Mouse (Mus musculus) testis, adult 2 months (tissue): Measurements from ENCODE around the gene Rnase2b. TPM values are rescaled to one million over a fixed set of nuclear protein-coding genes. Genes with fewer than 3 reads are reported as not detected.

Experiments
- H3K27ac ChIP-seq: fragments of 200-500 bp; 2 replicates; pipeline ENCODE4 v1.5.1; 2012; ENCODE audit warnings: low read depth, low read length; ENCODE audit not compliant: control insufficient read depth, insufficient read depth
- H3K27me3 ChIP-seq: fragments of 200-500 bp; 2 replicates; pipeline ENCODE4 v1.6.1; 2012; ENCODE audit warnings: mild to moderate bottlenecking, low read length, moderate library complexity; ENCODE audit not compliant: control insufficient read depth, insufficient read depth
- H3K36me3 ChIP-seq: fragments of 200-500 bp; 2 replicates; pipeline ENCODE4 v1.6.1; 2012; ENCODE audit warnings: mild to moderate bottlenecking, low read length; ENCODE audit not compliant: control insufficient read depth, insufficient read depth
- H3K4me1 ChIP-seq: fragments of 200-500 bp; 2 replicates; pipeline ENCODE4 v1.6.1; 2012; ENCODE audit warnings: low read length; ENCODE audit not compliant: control insufficient read depth, insufficient read depth
- H3K4me3 ChIP-seq: fragments of 200-500 bp; 2 replicates; pipeline ENCODE4 v1.5.1; 2012; ENCODE audit warnings: low read depth, mild to moderate bottlenecking, low read length, moderate library complexity, mixed read lengths; ENCODE audit not compliant: control insufficient read depth
- CTCF ChIP-seq: fragments of 200-500 bp; IDR thresholded peaks from 2 replicates; pipeline ENCODE4 v1.5.1; 2012; ENCODE audit warnings: low read depth, mild to moderate bottlenecking, inconsistent platforms, low read length, moderate library complexity; ENCODE audit not compliant: control insufficient read depth, insufficient read depth, insufficient replicate concordance
- POLR2A ChIP-seq: fragments of 200-500 bp; IDR thresholded peaks from 2 replicates; pipeline ENCODE4 v1.6.1; 2012; ENCODE audit warnings: low read depth, mild to moderate bottlenecking, inconsistent platforms, low read length, moderate library complexity; ENCODE audit not compliant: control insufficient read depth
- polyA plus RNA-seq: library from polyadenylated mRNA; depleted of rRNA; stranded (reverse); fragments of >200 nt; gene quantifications from 2 replicates; pipeline ENCODE4 v1.2.3, GENCODE M21; 2012

Gene Rnase2b
- polyA plus RNA-seq, 1 experiment: not detected

GRCm38 (mm10) chr14:51144451-51144850 is 17.6 kb upstream of the Rnase2b start:
- Histone ChIP-seq H3K4me1 (no peaks in the 10 kb centered on the region), H3K36me3 (no peaks in the 10 kb centered on the region), H3K27ac (no peak overlapping the region), H3K4me3 (no peak overlapping the region), H3K27me3 (no peaks in the 10 kb centered on the region)
- TF ChIP-seq CTCF (no peak), POLR2A (no peak)

- Histone ChIP-seq H3K27me3 (no peaks in the 10 kb centered on the region), H3K27ac (no peak overlapping the region), H3K4me3 (no peak overlapping the region), H3K4me1 (no peaks in the 10 kb centered on the region), H3K36me3 (no peaks in the 10 kb centered on the region)
- TF ChIP-seq POLR2A (no peak), CTCF (no peak)
Measured at GRCm38 (mm10) chr14:51145521-51145920, 16.5 kb upstream of the Rnase2b start.

GRCm38 (mm10) chr14:51146685-51147084 is 15.4 kb upstream of the Rnase2b start, which contains the start of gene Rnase1:
Gene Rnase1, minus strand, starts transcription at chr14:51146785.
- Histone ChIP-seq H3K36me3 (no peaks in the 10 kb centered on the region), H3K4me1 (no peaks in the 10 kb centered on the region), H3K4me3 (no peak within 1 kb of the TSS), H3K27ac (no peak within 1 kb of the TSS), H3K27me3 (no peaks in the 10 kb centered on the region)
- no peak for TF ChIP-seq CTCF

- Histone ChIP-seq H3K27ac (no peak overlapping the region), H3K4me3 (no peak overlapping the region), H3K27me3 (no peaks in the 10 kb centered on the region), H3K4me1 (no peaks in the 10 kb centered on the region), H3K36me3 (no peaks in the 10 kb centered on the region)
- TF ChIP-seq CTCF (no peak), POLR2A (no peak)
Measured at GRCm38 (mm10) chr14:51148006-51148405, 14.1 kb upstream of the Rnase2b start.

GRCm38 (mm10) chr14:51149164-51149563 is 12.9 kb upstream of the Rnase2b start:
- H3K4me3 ChIP-seq: no peak overlapping the region
- TF ChIP-seq POLR2A (no peak), CTCF (no peak)
- H3K4me1 ChIP-seq: no peaks in the 10 kb centered on the region
- no peaks in the 10 kb centered on the region for H3K27me3 ChIP-seq
- no peaks in the 10 kb centered on the region for H3K36me3 ChIP-seq
- no peak overlapping the region for H3K27ac ChIP-seq

- TF ChIP-seq POLR2A (no peak), CTCF (no peak)
- Histone ChIP-seq H3K4me3 (no peak overlapping the region), H3K36me3 (no peaks in the 10 kb centered on the region), H3K4me1 (no peaks in the 10 kb centered on the region), H3K27me3 (no peaks in the 10 kb centered on the region), H3K27ac (no peak overlapping the region)
Measured at GRCm38 (mm10) chr14:51150206-51150831, 11.7 kb upstream of the Rnase2b start.

- Histone ChIP-seq H3K4me3 (no peak overlapping the region), H3K27me3 (no peaks in the 10 kb centered on the region), H3K36me3 (no peaks in the 10 kb centered on the region), H3K4me1 (no peaks in the 10 kb centered on the region), H3K27ac (no peak overlapping the region)
- no peak for TF ChIP-seq CTCF
- no peak for TF ChIP-seq POLR2A
Measured at GRCm38 (mm10) chr14:51152249-51152870, 9.7 kb upstream of the Rnase2b start.
